Mouse (Mus musculus): Measurements from ENCODE around the gene Mark2. TPM values are rescaled to one million over a fixed set of nuclear protein-coding genes. Genes with fewer than 3 reads are reported as not detected.

Mark2 gene
- 208 TPM for polyA plus RNA-seq (2017; shearing (Covaris generic))

DNA sequence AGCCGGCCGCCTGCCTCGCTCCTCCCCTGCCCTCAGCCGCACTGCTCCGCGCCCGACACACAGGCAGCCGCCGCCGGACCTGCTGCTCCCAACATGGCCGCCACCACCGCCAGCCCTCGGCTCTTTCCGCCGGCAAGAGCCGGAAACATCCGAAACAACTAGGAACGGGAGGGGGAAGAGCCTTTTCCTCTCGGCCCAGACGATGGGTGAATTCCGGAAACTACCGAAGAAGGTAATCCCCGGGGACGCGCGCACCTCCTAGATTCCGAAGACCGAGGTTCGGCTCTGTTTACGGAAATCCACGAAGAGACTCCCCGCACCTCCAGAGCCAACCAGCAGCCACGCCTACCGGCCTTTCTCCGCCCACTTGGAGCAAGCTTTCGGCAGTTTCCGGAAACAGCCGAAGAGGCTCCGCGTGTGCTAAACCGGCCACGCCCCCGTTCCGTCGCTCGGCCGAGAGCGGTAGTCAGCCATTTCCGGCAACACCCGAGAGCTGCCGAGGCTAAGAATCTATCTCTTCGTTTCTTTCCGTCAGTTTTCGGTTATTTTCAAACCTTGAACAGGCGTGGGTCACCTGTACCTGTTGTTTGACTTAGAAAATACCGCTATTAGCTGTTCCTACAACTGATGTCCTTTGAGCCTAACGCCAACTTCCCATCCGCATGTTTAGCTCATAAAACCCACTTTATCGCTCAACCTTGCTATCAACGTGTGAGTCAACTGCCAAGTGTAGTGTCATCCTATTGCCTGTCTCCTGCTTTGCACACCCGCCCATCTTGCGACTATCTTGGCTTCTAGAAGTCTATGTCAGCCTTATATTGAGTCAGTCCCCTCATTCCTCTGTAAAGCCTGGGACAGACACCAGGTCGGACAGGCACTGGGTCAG lies at the start of gene Mark2:
Gene Mark2 (minus strand): TSS at position 349 of the 886 bp plus-strand sequence.

DNA sequence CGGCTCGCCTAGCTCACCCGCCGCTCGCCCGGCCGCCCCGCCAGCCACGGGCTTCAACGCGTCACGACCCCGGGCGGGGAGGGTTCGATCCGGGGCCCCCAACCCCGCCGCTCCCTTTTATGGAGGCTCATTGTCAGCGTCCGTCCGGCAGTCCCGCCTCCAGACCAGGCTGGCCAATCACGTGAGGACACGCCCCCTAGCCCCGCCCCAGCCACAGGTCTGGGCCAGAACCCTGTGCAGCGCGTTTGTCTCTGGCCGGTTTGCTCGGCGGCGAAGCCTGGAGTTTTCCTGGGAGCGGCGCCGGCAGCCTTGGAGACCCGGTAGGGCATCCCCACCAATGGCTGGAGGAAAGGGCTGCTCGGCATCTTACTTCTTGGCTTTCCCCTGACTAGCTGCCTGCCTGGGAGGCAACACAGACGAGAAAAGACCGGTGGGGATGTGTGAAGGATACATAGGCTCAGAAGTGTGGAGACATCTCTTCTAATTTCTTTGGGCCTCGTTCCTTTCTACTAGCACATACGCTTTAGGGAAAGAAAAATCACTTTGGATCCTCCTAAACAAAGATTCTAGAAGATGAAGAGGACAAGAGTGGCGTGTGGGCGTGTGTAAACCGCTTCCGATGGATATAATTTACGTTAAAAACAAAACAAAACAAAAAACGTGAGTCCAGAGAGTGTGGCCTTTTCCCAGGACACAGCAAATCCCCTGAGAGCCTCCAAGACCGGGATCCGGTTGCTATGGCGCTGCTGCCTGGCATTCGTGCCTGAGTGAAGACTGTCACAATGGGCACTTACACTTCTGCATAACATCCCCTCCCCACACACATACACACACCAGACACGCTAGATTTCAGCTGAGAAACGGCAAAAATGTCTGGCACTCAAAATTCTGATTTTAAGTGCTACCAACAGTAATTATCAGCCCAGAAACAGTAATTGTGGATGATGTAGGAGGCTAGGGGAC lies 41.5 kb upstream of the Mark2 start, which contains the start of gene Spindoc:
Gene Spindoc (minus strand): TSS at position 92 of the 963 bp plus-strand sequence.

DNA sequence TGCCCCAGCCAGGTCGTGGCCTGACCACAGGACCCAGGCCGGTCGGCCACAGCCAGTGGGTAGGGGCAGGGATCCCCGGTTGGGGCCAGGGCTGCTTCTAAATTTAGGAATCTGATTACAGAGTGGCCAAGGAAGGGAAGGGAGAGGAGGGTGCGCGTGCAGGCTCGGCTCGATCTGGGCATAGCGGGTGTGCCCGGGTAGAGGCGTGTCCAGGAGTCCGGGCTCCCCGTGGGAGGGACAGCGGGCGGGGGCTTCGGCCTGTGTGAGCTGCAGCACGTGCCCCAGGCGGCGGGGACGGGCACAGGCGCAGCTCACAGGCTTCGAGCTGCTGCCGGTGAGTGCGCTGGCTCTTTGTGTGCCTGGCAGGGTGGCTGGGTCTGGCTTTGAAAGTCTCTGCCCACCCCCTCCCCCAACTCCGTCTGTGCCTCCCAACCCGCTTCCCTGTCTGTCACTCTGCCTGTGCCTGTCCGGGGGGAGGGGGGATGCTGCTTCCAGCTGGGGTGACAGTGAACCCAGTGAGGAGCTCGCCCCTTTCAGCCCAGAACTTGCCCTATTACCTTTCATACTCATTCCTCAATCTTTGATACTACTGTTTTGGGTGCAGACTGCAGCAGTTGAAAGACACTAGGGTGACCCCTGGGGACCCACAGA lies 74.4 kb downstream of the Mark2 start, which contains the start of gene Rcor2:
Gene Rcor2 (plus strand): TSS at position 235 of the 651 bp plus-strand sequence.

DNA sequence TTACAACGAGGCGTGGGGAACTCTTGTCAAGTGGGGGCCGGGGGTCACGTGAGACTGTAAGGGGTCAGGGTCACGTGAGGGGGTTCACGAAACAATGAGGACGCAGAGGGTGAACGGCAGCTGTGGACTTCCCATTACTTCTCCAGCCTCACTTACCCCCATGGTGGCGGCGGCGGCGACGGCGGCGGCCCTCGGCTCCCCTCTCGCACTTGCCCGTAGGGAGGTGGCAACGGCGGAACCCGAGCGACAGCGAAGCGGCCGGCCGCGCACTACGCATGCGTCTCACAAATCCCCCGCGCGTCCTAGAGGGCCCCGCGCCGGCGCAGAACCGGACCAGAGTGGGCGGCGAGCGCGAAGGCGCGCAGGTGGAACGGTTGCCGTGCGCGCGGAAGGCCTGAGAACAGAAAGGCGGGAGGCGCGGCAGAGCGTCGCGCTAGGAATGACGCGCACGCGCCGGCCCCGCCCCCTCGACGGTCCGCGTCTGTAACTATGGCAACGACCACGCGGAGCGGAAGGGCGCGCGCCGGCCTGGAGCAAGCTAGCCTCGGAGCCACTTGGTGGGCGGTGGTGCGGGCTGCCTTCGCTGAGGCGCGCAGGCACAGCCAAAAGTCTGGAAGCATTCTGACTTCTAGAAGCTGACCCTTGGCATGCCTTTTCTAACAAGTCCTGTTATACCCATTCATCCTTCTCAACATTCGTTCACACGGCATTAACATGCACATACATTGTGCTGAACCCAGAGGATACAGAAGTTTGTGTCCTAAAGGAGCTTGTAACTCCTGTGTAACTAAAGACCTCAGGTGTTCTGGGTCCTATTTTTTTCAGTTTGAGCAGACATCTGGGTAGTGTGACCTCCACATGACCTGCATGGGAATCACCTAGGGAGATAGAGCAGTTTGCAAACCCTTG lies 100.6 kb downstream of the Mark2 start, which contains the start of gene Naa40:
Gene Naa40 (minus strand): TSS at position 402 of the 909 bp plus-strand sequence.

Other genes with a start within 250 kb of the Mark2 start
- gene Flrt1, start 236.1 kb downstream of the Mark2 start, polyA plus RNA-seq (2017; shearing (Covaris generic)): 0.04 TPM
- 70.4 TPM for gene Otub1, start 135.5 kb downstream of the Mark2 start, polyA plus RNA-seq (2017; shearing (Covaris generic))
- gene Cox8a, start 124.2 kb downstream of the Mark2 start, polyA plus RNA-seq (2017; shearing (Covaris generic)): 389 TPM
- 51.0 TPM for gene Naa40, start 100.7 kb downstream of the Mark2 start, polyA plus RNA-seq (2017; shearing (Covaris generic))
- 1.2 TPM for gene Rcor2, start 74.5 kb downstream of the Mark2 start, polyA plus RNA-seq (2017; shearing (Covaris generic))
- 26.5 TPM for gene Spindoc, start 41.1 kb upstream of the Mark2 start, polyA plus RNA-seq (2017; shearing (Covaris generic))
- 0.19 TPM for gene 2700081O15Rik, start 75.8 kb upstream of the Mark2 start, polyA plus RNA-seq (2017; shearing (Covaris generic))
- 92.1 TPM for gene Rtn3, start 141.4 kb upstream of the Mark2 start, polyA plus RNA-seq (2017; shearing (Covaris generic))
- gene Atl3, start 152.2 kb upstream of the Mark2 start, polyA plus RNA-seq (2017; shearing (Covaris generic)): 17.7 TPM
- 77.8 TPM for gene Pla2g16, start 215.6 kb upstream of the Mark2 start, polyA plus RNA-seq (2017; shearing (Covaris generic))